Mouse (Mus musculus) neural tube, embryonic 12.5 days (tissue): Measurements from ENCODE around the gene Cmss1. TPM values are rescaled to one million over a fixed set of nuclear protein-coding genes. Genes with fewer than 3 reads are reported as not detected.

Experiments
- ATAC-seq: fragments of 200-750 bp; cut with Nextera tagmentation; 2 replicates; pipeline ENCODE4 v1.8.0; 2017; ENCODE audit warnings: low read depth, mild to moderate bottlenecking, moderate TSS enrichment, moderate library complexity; ENCODE audit not compliant: low FRiP score
- H3K27ac ChIP-seq: fragments of 300-500 bp; sonication (generic); 2 replicates; pipeline ENCODE4 v1.5.1; 2016
- H3K27me3 ChIP-seq: fragments of 300-500 bp; sonication (generic); replicated peaks from 2 replicates; pipeline ENCODE4 v1.6.1; 2016; ENCODE audit warnings: mild to moderate bottlenecking
- H3K36me3 ChIP-seq: fragments of 300-500 bp; sonication (generic); 2 replicates; pipeline ENCODE4 v1.6.1; 2016; ENCODE audit warnings: mild to moderate bottlenecking
- H3K4me1 ChIP-seq: fragments of 300-500 bp; sonication (generic); 2 replicates; pipeline ENCODE4 v1.6.1; 2016
- H3K4me2 ChIP-seq: fragments of 300-500 bp; sonication (generic); replicated peaks from 2 replicates; pipeline ENCODE4 v1.6.1; 2016; ENCODE audit warnings: mild to moderate bottlenecking
- H3K4me3 ChIP-seq: fragments of 300-500 bp; sonication (generic); 2 replicates; pipeline ENCODE4 v1.5.1; 2016
- H3K9ac ChIP-seq: fragments of 300-500 bp; sonication (generic); 2 replicates; pipeline ENCODE4 v1.6.1; 2016; ENCODE audit warnings: mild to moderate bottlenecking
- H3K9me3 ChIP-seq: fragments of 300-500 bp; sonication (generic); 2 replicates; pipeline ENCODE4 v1.6.1; 2016; ENCODE audit warnings: mild to moderate bottlenecking
- WGBS: fragments of 180-500 bp; shearing (Covaris S2); methylation state at CpG from one replicate; pipeline ENCODE4 v1.1.7; 2016; 5-methylcytosine and 5-hydroxymethylcytosine counted together
- polyA plus RNA-seq: library from polyadenylated mRNA; unstranded; fragments of >200 nt; fragmentation: Nextera tagmentation; extraction: Ambion mirVana; gene quantifications from 2 replicates; pipeline ENCODE4 v1.2.1, GENCODE M21; 2016

Gene Cmss1
- polyA plus RNA-seq, 1 experiment from 2014 or later, result 37.9 TPM

DNA sequence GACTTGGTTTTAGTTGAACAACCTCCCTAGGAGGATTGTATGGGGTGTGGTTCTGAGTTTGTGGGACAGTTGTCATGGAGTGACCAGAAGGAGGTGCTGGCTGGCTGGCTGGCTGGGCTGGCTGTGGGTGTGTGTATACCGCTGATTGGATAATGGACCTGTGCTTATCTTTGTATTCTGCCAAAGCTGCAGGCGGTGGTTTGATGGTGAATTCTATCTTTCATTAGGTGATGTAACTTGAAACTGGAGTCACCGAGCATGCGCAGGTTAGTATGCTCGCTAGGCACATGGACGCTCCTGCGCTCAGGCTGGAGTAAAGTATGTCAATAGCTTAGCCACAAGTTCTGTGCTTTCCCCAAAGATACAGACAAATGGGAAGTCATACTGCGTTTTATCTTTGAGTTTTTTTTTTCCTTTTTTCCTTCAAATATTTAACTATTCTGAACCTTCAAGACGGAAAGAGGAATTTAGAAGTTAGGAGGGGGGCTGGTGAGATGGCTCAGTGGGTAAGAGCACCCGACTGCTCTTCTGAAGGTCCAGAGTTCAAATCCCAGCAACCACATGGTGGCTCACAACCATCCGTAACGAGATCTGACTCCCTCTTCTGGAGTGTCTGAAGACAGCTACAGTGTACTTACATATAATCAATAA is 327.6 kb downstream of the Cmss1 start:
- 89% methylated on average over 12 of the region's 12 CpGs for WGBS

DNA sequence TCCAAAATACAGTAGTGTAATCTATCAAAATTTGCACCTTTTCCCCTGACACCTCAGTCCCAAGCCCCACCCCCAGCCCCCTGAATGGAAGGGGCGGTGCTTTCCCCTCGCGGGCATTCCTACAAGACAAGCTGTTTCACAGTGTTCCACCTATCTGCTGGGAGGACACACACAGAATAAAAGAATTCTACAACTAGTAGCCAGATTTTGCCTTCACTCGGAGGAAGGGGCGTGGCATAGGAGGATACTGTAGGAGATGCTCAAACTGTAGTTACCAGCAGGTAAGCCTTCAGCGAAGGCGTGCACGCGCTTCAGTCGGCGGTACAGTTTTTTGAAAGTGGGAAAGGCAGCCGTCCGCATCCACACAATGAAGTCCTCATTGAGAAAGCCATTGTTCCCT is 336.9 kb downstream of the Cmss1 start:
- no peaks in the 10 kb centered on the region for H3K4me1 ChIP-seq
- H3K36me3 ChIP-seq, result no peaks in the 10 kb centered on the region
- 96% methylated on average over 13 of the region's 13 CpGs for WGBS
- no peak for ATAC-seq
- no peak overlapping the region for H3K4me2 ChIP-seq
- H3K27me3 ChIP-seq, result no peaks in the 10 kb centered on the region
- H3K9ac ChIP-seq, result no peak overlapping the region
- no peak overlapping the region for H3K4me3 ChIP-seq
- H3K9me3 ChIP-seq, result no peaks in the 10 kb centered on the region
- no peak overlapping the region for H3K27ac ChIP-seq

More for the DNA sequence above, 327.6 kb downstream of the Cmss1 start:
- Histone ChIP-seq H3K36me3 (no peaks in the 10 kb centered on the region), H3K9me3 (no peaks in the 10 kb centered on the region), H3K4me1 (no peaks in the 10 kb centered on the region), H3K27me3 (no peaks in the 10 kb centered on the region), H3K27ac (no peak overlapping the region), H3K4me3 (no peak overlapping the region), H3K4me2 (no peak overlapping the region), H3K9ac (no peak overlapping the region)
- no peak for ATAC-seq

DNA sequence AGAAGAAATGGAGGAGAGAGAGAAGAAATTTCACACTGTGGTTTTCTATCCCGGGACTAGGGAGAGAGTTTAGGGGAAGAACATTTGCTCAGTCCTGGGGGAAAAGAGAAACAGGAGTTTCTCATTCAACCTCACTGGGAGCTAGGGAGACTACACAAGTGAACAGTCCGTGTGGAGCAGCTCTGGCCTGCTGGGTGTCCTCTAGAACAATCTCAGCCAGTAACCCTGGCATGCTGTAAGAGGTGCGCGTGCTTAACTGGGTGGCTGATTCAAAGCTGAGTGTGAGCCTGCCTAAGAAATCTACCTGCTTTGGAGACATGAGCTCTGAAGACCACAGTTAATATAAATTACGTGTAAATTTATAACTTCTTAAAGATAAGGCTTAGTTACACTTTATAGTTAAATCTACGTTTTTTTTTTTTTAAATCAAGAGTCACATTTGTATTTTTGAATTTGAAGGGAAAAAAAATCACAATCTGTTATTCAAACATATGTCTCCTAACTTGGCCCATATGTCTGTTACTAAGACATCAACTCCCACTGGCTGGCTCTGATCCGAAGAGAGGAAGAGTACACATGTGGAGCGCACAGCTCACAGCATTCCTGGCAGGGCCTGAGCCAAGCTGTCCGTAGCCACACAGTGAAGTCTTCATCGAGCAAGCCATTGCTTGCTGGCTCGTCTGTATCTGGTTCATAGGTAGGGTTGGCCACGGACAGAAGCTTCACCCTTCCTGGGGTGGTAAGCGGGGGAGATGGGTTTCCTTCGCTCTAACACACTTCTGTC is 338.4 kb downstream of the Cmss1 start:
- Histone ChIP-seq H3K27ac (no peak overlapping the region), H3K4me3 (no peak overlapping the region), H3K9ac (no peak overlapping the region), H3K9me3 (no peaks in the 10 kb centered on the region), H3K4me1 (no peaks in the 10 kb centered on the region), H3K4me2 (no peak overlapping the region), H3K27me3 (no peaks in the 10 kb centered on the region), H3K36me3 (no peaks in the 10 kb centered on the region)
- WGBS, result 86% methylated on average over 14 of the region's 14 CpGs
- no peak for ATAC-seq

DNA sequence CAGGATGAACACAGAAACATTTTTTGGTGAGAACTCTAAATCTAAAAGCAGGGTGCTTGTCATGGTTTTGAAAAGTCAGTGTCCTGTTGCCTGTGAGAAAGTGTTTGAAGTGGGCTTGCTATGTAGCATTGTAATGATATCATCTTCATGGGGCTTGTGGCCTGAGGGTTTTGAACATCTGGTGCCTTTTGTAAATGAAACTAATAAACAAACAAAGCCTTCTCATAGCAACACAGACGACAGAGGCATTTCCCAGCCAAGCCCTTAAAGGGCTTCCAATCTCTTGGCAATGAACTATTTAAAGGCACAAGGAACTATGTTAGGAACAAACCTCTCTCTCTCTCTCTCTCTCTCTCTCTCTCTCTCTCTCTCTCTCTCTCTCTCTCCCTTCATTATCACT is 339.6 kb downstream of the Cmss1 start:
- Histone ChIP-seq H3K4me1 (no peaks in the 10 kb centered on the region), H3K4me2 (no peak overlapping the region), H3K9ac (no peak overlapping the region), H3K27ac (no peak overlapping the region), H3K36me3 (no peaks in the 10 kb centered on the region), H3K4me3 (no peak overlapping the region), H3K27me3 (no peaks in the 10 kb centered on the region), H3K9me3 (no peaks in the 10 kb centered on the region)
- ATAC-seq, result no peak
- WGBS, result 21% methylated on average over 1 of the region's 1 CpGs

DNA sequence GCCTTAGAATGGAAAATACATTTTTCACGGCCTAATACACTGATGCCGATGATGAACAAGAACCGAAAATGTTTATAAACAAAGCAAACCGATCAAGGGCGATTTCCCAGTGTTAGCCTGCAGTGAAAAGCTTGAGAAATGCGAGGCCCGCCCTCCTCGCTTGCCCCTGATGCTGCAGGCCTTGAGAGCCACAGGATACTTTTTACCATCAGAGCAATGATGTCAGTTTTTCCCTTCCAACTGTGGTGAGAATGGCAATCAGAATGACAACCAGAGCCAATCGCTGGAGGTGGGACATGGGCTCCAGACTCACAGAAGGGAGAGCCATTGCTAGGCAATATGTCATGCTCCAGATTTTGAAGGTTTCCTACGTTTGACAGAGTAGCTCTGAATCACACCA is 346.5 kb downstream of the Cmss1 start:
- H3K27me3 ChIP-seq, result no peaks in the 10 kb centered on the region
- no peak for ATAC-seq
- H3K4me3 ChIP-seq, result no peak overlapping the region
- no peak overlapping the region for H3K27ac ChIP-seq
- H3K4me2 ChIP-seq, result no peak overlapping the region
- no peak overlapping the region for H3K9ac ChIP-seq
- no peaks in the 10 kb centered on the region for H3K36me3 ChIP-seq
- H3K9me3 ChIP-seq, result no peaks in the 10 kb centered on the region
- 88% methylated on average over 10 of the region's 10 CpGs for WGBS
- no peaks in the 10 kb centered on the region for H3K4me1 ChIP-seq

DNA sequence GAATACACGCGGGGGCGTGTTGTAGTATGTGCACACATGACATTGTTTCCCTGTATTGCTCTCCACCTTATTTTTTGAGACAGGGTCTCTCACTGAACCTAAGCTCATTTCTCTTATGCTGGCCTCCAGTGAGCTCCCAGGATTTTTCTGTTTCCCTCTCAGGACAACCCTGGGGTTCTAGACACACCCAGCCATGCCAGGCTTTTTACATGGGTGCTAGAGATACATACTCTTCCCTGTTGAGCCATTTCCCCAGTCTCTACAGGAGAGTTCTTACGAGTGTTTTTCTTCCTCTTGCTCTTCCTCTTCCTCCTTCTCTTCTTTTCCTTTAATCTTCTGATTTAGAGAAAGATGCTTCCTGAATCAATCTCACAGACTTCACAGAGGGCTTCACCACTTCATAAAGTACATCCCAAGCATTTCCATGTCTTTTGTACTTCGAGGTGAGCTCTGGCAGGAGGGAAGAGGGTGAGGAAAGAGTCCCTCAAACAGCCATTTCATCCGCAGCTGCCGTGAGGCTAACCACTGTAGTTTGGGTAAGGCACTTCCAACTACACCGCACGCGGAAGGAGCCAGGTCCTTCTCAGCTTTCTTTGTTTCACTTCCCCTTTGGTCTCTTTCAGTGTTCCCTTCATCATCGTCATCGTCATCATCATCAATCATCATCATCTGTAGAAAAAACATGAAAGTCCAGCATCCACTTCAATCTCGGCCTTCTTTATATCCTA is 347.1 kb downstream of the Cmss1 start:
- Histone ChIP-seq H3K9me3 (no peaks in the 10 kb centered on the region), H3K4me1 (no peaks in the 10 kb centered on the region), H3K27me3 (no peaks in the 10 kb centered on the region), H3K27ac (no peak overlapping the region), H3K9ac (no peak overlapping the region), H3K4me2 (no peak overlapping the region), H3K36me3 (no peaks in the 10 kb centered on the region), H3K4me3 (no peak overlapping the region)
- no peak for ATAC-seq
- 86% methylated on average over 13 of the region's 13 CpGs for WGBS

Other genes starting within 250 kb of the Cmss1 start
- gene Col8a1, start 147.9 kb upstream of the Cmss1 start, polyA plus RNA-seq, result 9.1 and 10.4 TPM in 2 replicates